Mouse (Mus musculus): ENCODE data around the gene Defb25.

Gene Defb25

DNA sequence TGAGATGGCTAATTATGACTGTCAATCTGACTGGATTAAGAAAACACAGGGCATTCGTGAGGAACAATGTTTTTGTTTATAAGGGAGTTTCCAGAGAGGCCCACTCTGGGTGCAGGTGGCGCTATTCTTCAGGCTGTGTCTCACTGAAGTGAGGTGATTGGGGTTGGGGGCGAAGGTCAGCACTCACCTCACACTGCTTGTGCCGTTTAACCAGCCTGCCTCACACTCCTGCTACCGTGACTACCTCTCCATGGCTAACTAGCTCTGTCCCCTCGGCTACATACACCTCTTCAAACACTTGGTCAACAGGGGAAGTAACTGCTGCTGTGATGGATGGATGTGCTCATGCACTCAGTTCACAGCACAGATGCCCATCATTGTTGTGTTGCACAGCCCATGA, 33.8 kb downstream of the Defb25 start:
- in situ Hi-C loops (cut with MboI; ENCODE audit: low pct_unique_long_range_greater_than_20kb in 1 of 2, low sequenced_read_pairs in 2 of 2, unreplicated experiment in 1 of 2), result no loop called here

DNA sequence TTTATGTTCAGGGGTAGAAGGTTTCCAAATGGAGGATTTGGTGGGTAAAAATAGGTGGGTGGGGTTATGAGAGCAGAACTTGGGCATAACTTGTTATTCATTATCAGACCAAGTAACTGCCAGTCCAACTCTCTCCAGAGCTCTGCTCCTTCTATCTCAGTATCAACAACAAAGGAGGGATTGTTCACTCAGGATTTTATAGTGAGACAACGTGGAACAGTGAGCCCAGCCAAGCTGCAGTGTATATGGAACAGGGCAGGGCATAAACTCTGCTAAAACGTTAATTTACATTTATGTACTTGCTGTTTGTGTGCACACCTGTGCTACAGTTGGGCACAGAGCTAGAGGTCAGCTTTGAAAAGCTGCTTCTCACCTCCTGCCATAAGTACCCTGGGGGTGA, 34.4 kb downstream of the Defb25 start:
- in situ Hi-C loops (cut with MboI; ENCODE audit: low pct_unique_long_range_greater_than_20kb in 1 of 2, low sequenced_read_pairs in 2 of 2, unreplicated experiment in 1 of 2), result no loop called here

DNA sequence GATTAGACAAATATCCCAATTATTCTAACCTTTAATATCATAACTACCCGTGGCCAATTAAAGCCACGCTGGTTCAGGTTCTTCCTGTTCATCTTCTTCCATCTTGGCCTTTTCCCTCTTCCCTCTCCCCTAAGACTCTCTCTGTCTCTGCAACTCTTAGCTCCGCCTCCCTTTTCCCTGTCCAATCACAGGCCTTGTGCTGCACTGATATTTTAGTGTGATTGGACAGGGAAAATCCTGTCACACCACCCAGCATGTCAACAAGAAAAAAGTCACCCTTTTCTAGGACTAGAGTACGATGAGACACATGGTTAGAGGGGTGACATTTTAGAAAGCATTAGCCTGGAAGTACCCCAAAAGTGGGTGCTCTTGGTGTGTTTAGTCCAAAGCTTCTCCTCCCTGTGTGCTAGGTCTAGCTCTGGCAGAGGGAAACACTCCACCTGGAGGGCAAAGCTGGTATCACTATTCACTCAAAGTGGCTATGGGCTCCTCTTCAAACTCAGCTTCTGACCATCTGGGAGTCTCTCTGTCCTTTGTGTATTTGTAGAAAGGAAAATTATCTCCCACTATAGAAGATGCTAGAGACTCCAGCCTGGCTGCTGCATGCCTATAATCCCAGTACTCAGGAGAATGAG, 35.8 kb downstream of the Defb25 start:
- in situ Hi-C loops (cut with MboI; ENCODE audit: low pct_unique_long_range_greater_than_20kb in 1 of 2, low sequenced_read_pairs in 2 of 2, unreplicated experiment in 1 of 2), result no loop called here

DNA sequence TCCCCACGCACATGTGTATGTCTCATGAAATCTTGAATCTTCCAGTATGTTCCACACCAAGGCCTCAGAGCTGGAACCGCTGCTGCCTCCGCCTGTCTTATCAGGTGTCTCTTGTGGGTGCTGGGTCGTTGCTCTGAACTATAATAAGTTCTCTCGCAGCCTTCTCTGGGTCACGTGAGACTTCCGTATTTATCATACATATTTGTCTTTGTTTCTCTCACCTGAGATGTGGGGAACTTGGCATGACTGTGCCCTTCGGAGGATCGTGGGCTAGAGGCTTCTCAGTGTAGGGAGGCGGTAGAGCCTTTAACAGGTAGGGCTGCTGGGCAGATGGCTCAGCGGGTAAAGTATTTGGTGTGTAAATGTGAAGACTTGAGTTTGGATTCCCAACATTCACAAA, 42.2 kb downstream of the Defb25 start:
- in situ Hi-C loops (cut with MboI; ENCODE audit: low pct_unique_long_range_greater_than_20kb in 1 of 2, low sequenced_read_pairs in 2 of 2, unreplicated experiment in 1 of 2), result no loop called here

DNA sequence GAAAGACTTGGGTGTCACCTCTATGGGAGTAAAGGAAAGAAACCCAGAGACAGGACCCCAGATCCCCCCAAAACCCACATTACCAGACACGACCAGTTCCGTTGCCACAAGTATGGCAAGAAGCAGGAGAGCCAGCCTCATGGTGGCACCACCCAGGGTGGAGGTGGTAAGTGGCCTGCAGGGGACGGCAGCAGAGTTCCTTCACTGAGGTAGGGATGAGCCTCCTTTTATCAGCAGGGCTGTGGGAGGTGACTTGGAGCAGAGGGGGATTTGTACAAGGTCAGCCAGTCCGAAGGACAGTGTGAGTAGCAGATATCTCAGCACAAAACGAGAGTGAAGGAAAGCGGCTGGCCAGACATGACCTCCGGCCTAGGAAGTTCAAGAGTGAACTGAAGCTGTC, 42.7 kb downstream of the Defb25 start, which contains the start of gene Defb19:
Gene Defb19 (minus strand): TSS at position 206 of the 400 bp plus-strand sequence.
- in situ Hi-C loops (cut with MboI; ENCODE audit: low pct_unique_long_range_greater_than_20kb in 1 of 2, low sequenced_read_pairs in 2 of 2, unreplicated experiment in 1 of 2), result no loop called here

DNA sequence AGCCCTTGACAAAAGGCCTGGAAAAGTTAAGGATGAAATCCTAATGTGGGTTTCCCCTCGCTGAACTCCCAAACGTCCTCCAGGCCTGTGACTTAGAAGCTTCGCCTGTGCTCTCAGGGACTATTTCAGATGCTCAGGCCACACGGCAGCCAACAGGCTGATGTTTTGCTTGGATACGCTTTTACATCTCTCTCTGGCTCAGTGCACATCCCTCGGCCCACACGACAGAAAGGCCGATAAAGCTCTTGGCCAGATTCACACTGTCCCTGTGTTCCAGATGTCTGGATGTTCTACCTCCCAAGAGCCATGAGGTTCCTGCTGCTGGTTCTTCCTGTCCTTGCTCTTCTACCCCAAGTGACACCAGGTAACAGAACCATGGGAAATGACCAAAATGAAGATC, 49.4 kb downstream of the Defb25 start:
- in situ Hi-C loops (cut with MboI; ENCODE audit: low pct_unique_long_range_greater_than_20kb in 1 of 2, low sequenced_read_pairs in 2 of 2, unreplicated experiment in 1 of 2), result no loop called here
